Mouse (Mus musculus) heart, embryonic 10.5 days (tissue): ENCODE results near the gene Shkbp1. TPM values are rescaled to one million over a fixed set of nuclear protein-coding genes. Genes with fewer than 3 reads are reported as not detected.

Experiments used
- DNase-seq: peaks from one replicate; pipeline ENCODE4 v3.0.0-alpha.2; 2017; ENCODE audit warnings: low spot score
- H3K27ac ChIP-seq: fragments of 300-500 bp; sonication (generic); 2 replicates; pipeline ENCODE4 v1.5.1; 2016; ENCODE audit warnings: mild to moderate bottlenecking
- H3K27me3 ChIP-seq: fragments of 300-500 bp; sonication (generic); 2 replicates; pipeline ENCODE4 v1.6.1; 2016; ENCODE audit warnings: mild to moderate bottlenecking; ENCODE audit not compliant: poor library complexity, insufficient read depth, severe bottlenecking
- H3K36me3 ChIP-seq: fragments of 300-500 bp; sonication (generic); 2 replicates; pipeline ENCODE4 v1.6.1; 2016; ENCODE audit warnings: mild to moderate bottlenecking, moderate library complexity
- H3K4me1 ChIP-seq: fragments of 300-500 bp; sonication (generic); 2 replicates; pipeline ENCODE4 v1.6.1; 2016; ENCODE audit warnings: mild to moderate bottlenecking
- H3K4me3 ChIP-seq: fragments of 300-500 bp; sonication (generic); 2 replicates; pipeline ENCODE4 v1.5.1; 2016; ENCODE audit warnings: mild to moderate bottlenecking, moderate library complexity
- H3K9me3 ChIP-seq: fragments of 300-500 bp; sonication (generic); 2 replicates; pipeline ENCODE4 v1.6.1; 2016; ENCODE audit warnings: mild to moderate bottlenecking, moderate library complexity
- WGBS: fragments of 180-500 bp; shearing (Covaris S2); methylation state at CpG from one replicate; pipeline ENCODE4 v1.1.7; 2016; 5-methylcytosine and 5-hydroxymethylcytosine counted together
- polyA plus RNA-seq: library from polyadenylated mRNA; unstranded; fragments of >200 nt; fragmentation: Nextera tagmentation; extraction: Ambion mirVana; gene quantifications from 2 replicates; pipeline ENCODE4 v1.2.1, GENCODE M21; 2016

Shkbp1 gene
- polyA plus RNA-seq, 1 experiment from 2014 or later: 50.4 TPM

GRCm38 (mm10) chr7:27328161-27328560 is 27.7 kb downstream of the Shkbp1 start:
- Histone ChIP-seq H3K4me1 (peaks cover 54% of the 10 kb centered on the region), H3K27ac (no peak overlapping the region), H3K36me3 (no peaks in the 10 kb centered on the region), H3K4me3 (no peak overlapping the region), H3K9me3 (no peaks in the 10 kb centered on the region), H3K27me3 (peaks cover 100% of the 10 kb centered on the region)
- WGBS: 82% methylated on average over 11 of the region's 11 CpGs
- no peak for DNase-seq

GRCm38 (mm10) chr7:27327500-27327899 is 28.3 kb downstream of the Shkbp1 start:
- 85% methylated on average over 8 of the region's 8 CpGs for WGBS

GRCm38 (mm10) chr7:27326101-27326880 is 29.5 kb downstream of the Shkbp1 start:
- H3K36me3 ChIP-seq: no peaks in the 10 kb centered on the region
- H3K9me3 ChIP-seq: no peaks in the 10 kb centered on the region
- DNase-seq: no peak
- H3K27me3 ChIP-seq: peaks cover 99% of the 10 kb centered on the region
- 28% methylated on average over 34 of the region's 34 CpGs for WGBS
- peak overlapping the region; percentile 51 for H3K4me3 ChIP-seq
- H3K27ac ChIP-seq: peak overlapping the region; percentile 11; the same call in 1 of the 2 replicates
- H3K4me1 ChIP-seq: peaks cover 48% of the 10 kb centered on the region

More at GRCm38 (mm10) chr7:27327500-27327899, 28.3 kb downstream of the Shkbp1 start:
- Histone ChIP-seq H3K27ac (no peak overlapping the region), H3K4me3 (no peak overlapping the region), H3K27me3 (peaks cover 100% of the 10 kb centered on the region), H3K9me3 (no peaks in the 10 kb centered on the region), H3K4me1 (peaks cover 48% of the 10 kb centered on the region), H3K36me3 (no peaks in the 10 kb centered on the region)
- DNase-seq: no peak

GRCm38 (mm10) chr7:27325697-27326096 is 30.1 kb downstream of the Shkbp1 start:
- no peaks in the 10 kb centered on the region for H3K9me3 ChIP-seq
- H3K27ac ChIP-seq: 0 out of 2 replicates have a peak overlapping the region, but pooled peaks have one; percentile 8
- H3K27me3 ChIP-seq: peaks cover 94% of the 10 kb centered on the region
- DNase-seq: no peak
- no peaks in the 10 kb centered on the region for H3K36me3 ChIP-seq
- WGBS: 2% methylated on average over 24 of the region's 24 CpGs
- peak overlapping the region; percentile 51 for H3K4me3 ChIP-seq
- peaks cover 42% of the 10 kb centered on the region for H3K4me1 ChIP-seq

DNA sequence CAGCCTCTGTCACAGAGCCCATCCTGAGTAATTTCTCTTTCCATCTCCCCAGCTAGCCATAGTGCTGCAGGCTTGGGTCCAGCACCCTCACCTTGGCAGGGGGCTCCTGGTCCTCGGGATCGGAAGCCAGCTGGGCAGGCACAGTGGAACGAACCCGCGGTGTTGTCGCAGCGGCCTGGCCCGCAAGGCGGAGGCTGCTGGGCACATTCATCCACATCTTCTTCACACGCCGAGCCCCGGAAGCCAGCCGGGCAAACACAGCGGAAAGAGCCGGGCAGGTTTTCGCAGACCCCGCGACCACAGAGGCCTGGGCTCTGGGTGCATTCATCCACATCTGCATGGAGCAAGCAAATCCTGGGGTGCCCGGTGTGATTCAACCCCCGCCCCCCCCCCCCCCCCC is 30.9 kb downstream of the Shkbp1 start:
- WGBS: 56% methylated on average over 18 of the region's 20 CpGs
- H3K27me3 ChIP-seq: peaks cover 86% of the 10 kb centered on the region
- DNase-seq: no peak

GRCm38 (mm10) chr7:27324161-27324560 is 31.7 kb downstream of the Shkbp1 start:
- Histone ChIP-seq H3K27me3 (peaks cover 78% of the 10 kb centered on the region), H3K9me3 (no peaks in the 10 kb centered on the region), H3K4me3 (no peak overlapping the region), H3K4me1 (peaks cover 29% of the 10 kb centered on the region), H3K36me3 (no peaks in the 10 kb centered on the region), H3K27ac (no peak overlapping the region)
- no peak for DNase-seq
- 88% methylated on average over 11 of the region's 11 CpGs for WGBS

More for the DNA sequence above, 30.9 kb downstream of the Shkbp1 start:
- H3K4me1 ChIP-seq: peaks cover 36% of the 10 kb centered on the region
- H3K9me3 ChIP-seq: no peaks in the 10 kb centered on the region
- no peak overlapping the region for H3K27ac ChIP-seq
- peak overlapping the region; percentile 25; the same call in 1 of the 2 replicates for H3K4me3 ChIP-seq
- H3K36me3 ChIP-seq: no peaks in the 10 kb centered on the region

DNA sequence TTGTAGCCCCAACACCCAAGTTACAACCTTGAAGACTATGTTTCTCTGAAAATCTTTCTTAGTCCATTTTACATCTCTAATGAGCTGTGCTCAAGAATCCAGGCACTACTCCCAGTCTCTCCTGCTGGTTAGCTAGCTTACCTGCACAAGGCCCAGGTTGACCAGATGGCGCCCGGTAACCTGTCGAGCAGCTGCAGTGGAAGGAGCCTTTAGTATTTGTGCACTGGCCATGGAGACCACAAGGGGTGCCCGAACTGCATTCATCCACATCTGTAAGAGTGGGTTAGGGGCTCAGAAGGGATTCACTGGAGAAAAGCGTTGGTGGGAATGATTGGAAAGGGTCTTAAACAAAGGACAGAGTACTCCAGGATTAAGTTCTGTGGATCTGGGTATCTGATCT is 32.8 kb downstream of the Shkbp1 start:
- WGBS: 85% methylated on average over 5 of the region's 5 CpGs

DNA sequence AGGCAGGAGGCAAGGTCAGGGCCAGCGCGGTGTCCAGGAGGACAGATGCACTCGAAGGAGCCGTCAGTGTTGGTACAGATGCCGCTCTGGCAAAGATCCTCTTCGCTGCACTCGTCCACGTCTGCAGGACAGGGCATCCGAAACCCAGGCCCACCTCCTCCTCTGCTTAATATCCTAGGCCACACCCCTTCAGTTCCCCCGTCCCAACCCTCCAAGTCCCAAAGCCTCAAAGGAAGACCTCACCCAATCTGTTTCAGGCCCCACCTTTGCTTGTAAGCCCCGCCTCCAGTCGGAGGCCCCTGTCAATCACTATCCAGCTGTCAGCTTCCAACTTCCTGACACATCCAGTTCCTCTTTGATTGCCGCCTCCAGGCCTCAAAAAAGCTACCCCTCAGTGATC is 33.5 kb downstream of the Shkbp1 start:
- WGBS: 17% methylated on average over 13 of the region's 13 CpGs
- Histone ChIP-seq H3K27me3 (peaks cover 59% of the 10 kb centered on the region), H3K9me3 (no peaks in the 10 kb centered on the region), H3K36me3 (no peaks in the 10 kb centered on the region), H3K4me3 (no peak overlapping the region), H3K27ac (no peak overlapping the region), H3K4me1 (peaks cover 26% of the 10 kb centered on the region)
- no peak for DNase-seq

More for the DNA sequence above, 32.8 kb downstream of the Shkbp1 start:
- peaks cover 26% of the 10 kb centered on the region for H3K4me1 ChIP-seq
- H3K4me3 ChIP-seq: no peak overlapping the region
- DNase-seq: no peak
- no peaks in the 10 kb centered on the region for H3K36me3 ChIP-seq
- no peak overlapping the region for H3K27ac ChIP-seq
- H3K27me3 ChIP-seq: peaks cover 67% of the 10 kb centered on the region
- no peaks in the 10 kb centered on the region for H3K9me3 ChIP-seq

GRCm38 (mm10) chr7:27319411-27319810 is 36.4 kb downstream of the Shkbp1 start:
- no peak overlapping the region for H3K4me3 ChIP-seq
- 81% methylated on average over 22 of the region's 22 CpGs for WGBS
- no peak overlapping the region for H3K27ac ChIP-seq
- H3K9me3 ChIP-seq: peaks cover 1% of the 10 kb centered on the region; the same call in 1 of the 2 replicates
- no peak for DNase-seq
- H3K4me1 ChIP-seq: peaks cover 8% of the 10 kb centered on the region
- 0 out of 2 replicates have a peak, but pooled peaks cover 1% of the 10 kb centered on the region for H3K36me3 ChIP-seq
- peaks cover 31% of the 10 kb centered on the region for H3K27me3 ChIP-seq

DNA sequence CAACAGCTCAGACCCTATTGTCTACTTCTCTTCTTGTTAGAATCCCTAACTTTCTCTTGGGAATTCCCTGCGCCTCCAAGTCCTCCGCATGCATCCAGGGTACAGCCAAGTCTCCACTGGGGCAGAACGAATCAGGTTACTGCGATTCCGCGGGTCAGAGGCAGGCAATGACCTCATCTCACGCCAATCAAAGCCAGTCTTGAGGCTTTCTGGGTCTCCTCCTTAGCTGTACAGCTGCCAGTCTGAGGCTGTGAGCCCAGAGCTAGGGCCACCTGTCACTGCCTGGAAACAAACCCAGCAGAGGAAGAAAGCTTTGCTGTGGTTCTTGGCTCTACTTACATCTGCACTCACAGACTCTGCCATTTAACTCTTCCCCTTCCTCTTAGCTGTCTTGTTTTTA is 39.9 kb downstream of the Shkbp1 start:
- Histone ChIP-seq H3K27me3 (peaks cover 11% of the 10 kb centered on the region), H3K4me3 (no peak overlapping the region), H3K36me3 (peaks cover 6% of the 10 kb centered on the region; the same call in 1 of the 2 replicates), H3K27ac (no peak overlapping the region), H3K9me3 (peaks cover 10% of the 10 kb centered on the region; the same call in 1 of the 2 replicates), H3K4me1 (peaks cover under 1% of the 10 kb centered on the region; the same call in 1 of the 2 replicates)
- WGBS: 51% methylated on average over 7 of the region's 7 CpGs
- no peak for DNase-seq

DNA sequence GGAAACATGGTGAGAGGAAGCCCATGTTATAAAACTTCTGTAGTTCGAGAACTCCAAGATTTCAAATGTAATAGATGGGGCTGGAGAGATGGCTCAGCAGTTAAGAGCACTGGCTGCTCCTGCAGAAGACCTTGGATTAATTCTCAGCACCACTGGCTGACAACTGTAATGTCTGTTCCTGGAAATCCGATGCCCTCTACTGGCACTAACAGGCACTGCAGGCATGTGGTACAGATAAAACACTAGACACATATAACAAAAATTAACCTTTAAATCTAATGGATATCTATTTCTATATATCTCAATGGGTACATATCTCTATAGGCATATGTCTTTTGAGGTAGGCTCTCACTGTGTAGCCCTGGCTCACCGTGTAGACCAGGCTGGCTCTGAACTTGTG is 41.4 kb downstream of the Shkbp1 start:
- no peak for DNase-seq
- Histone ChIP-seq H3K27ac (no peak overlapping the region), H3K36me3 (peaks cover 6% of the 10 kb centered on the region; the same call in 1 of the 2 replicates), H3K4me3 (no peak overlapping the region), H3K4me1 (peaks cover 12% of the 10 kb centered on the region), H3K9me3 (peaks cover 10% of the 10 kb centered on the region; the same call in 1 of the 2 replicates), H3K27me3 (peaks cover 27% of the 10 kb centered on the region)
- 88% methylated on average over 3 of the region's 3 CpGs for WGBS

- WGBS: 86% methylated on average over 12 of the region's 12 CpGs
- no peak for DNase-seq
- Histone ChIP-seq H3K27me3 (peaks cover 42% of the 10 kb centered on the region), H3K4me1 (peaks cover 16% of the 10 kb centered on the region), H3K27ac (no peak overlapping the region), H3K4me3 (no peak overlapping the region), H3K9me3 (peaks cover 10% of the 10 kb centered on the region; the same call in 1 of the 2 replicates), H3K36me3 (peaks cover 6% of the 10 kb centered on the region; the same call in 1 of the 2 replicates)
Observed at GRCm38 (mm10) chr7:27311651-27312284, 44.1 kb downstream of the Shkbp1 start.
